Mouse (Mus musculus): ENCODE data around the gene Slc6a8.

GRCm38 (mm10) chrX:73684978-73685377 is 12.0 kb downstream of the Slc6a8 start:
- TF ChIP-seq POLR2A (IDR thresholded peaks at IDR 0.05; ENCODE audit: insufficient read depth, low read length) (no peak), EP300 (IDR thresholded peaks at IDR 0.05; ENCODE audit: insufficient read depth, low read depth, low read length) (no peak), CTCF (IDR thresholded peaks at IDR 0.05; ENCODE audit: low read depth, low read length) (no peak)
